9 mouse cellular contexts compared by ENCODE assay signal in the genomic region with DNA sequence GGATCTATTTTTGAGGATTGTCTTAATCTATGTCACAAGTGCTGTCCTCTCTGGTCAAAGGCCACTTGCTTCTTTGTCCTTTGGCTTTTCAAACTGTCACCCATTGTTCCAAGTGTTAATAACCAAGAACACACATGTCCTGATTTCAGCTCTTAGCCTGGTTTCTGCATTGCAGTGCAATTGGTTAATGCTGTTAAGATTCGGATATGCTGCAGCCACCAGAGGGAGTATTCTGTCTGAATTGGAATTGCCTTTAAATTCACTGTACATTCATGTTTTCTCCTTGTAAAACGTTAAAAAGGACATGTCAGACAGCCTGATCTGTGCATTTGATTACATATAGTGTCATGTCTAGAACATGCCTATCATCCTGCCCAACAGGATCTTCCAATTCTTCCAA. TPM values are rescaled to one million over a fixed set of nuclear protein-coding genes. Genes with fewer than 3 reads are reported as not detected.
A peak's percentile ranks its signal among the peaks of the same experiment; 100 is the strongest.
DNase-seq lines count a peak whose midpoint lies in the region; ATAC-seq lines count a peak whose summit lies in the region.
"Had no signal": no experiment of that assay in that cellular context is flagged by ENCODE, and none has a peak within 500 bp of the region (broad histone marks: within the 10 kb centered on the region; RNA-seq: fewer than 3 reads in every experiment).

No protein-coding gene starts in this region.

- no peak overlapping the region for H3K27ac ChIP-seq in hindbrain, embryonic 11.5 days (ENCODE audit: low read depth, low read length)
- no peak overlapping the region for H3K27ac ChIP-seq in hindbrain, embryonic 12.5 days
- H3K27ac ChIP-seq: hindbrain, embryonic 15.5 days had no signal

- no peak overlapping the region for H3K4me3 ChIP-seq in hindbrain, embryonic 11.5 days (ENCODE audit: low read depth, low read length)
- no peak overlapping the region for H3K4me3 ChIP-seq in hindbrain, embryonic 12.5 days
- H3K4me3 ChIP-seq: hindbrain, embryonic 15.5 days had no signal

- no peaks in the 10 kb centered on the region for H3K36me3 ChIP-seq in hindbrain, embryonic 11.5 days (ENCODE audit: control insufficient read depth, insufficient read depth, low read length)
- H3K36me3 ChIP-seq in hindbrain, embryonic 12.5 days = no peaks in the 10 kb centered on the region
- H3K36me3 ChIP-seq: hindbrain, embryonic 15.5 days had no signal

- H3K27me3 ChIP-seq in hindbrain, embryonic 11.5 days (ENCODE audit: control insufficient read depth, insufficient read depth, low read length) = no peaks in the 10 kb centered on the region
- no peaks in the 10 kb centered on the region for H3K27me3 ChIP-seq in hindbrain, embryonic 12.5 days
- H3K27me3 ChIP-seq: hindbrain, embryonic 15.5 days had no signal

- no peak overlapping the region for H3K9ac ChIP-seq in hindbrain, embryonic 11.5 days (ENCODE audit: low read depth, low read length)
- no peak overlapping the region for H3K9ac ChIP-seq in hindbrain, embryonic 12.5 days
- H3K9ac ChIP-seq: hindbrain, embryonic 15.5 days had no signal

- H3K4me2 ChIP-seq in hindbrain, embryonic 11.5 days (replicated peaks; ENCODE audit: low read depth, low read length) = no peak overlapping the region
- H3K4me2 ChIP-seq in hindbrain, embryonic 12.5 days (replicated peaks) = no peak overlapping the region
- H3K4me2 ChIP-seq: hindbrain, embryonic 15.5 days had no signal

- WGBS in hindbrain, embryonic 11.5 days = 29% methylated on average over 2 of the region's 2 CpGs
- 21% methylated on average over 2 of the region's 2 CpGs for WGBS in hindbrain, embryonic 12.5 days

- no peaks in the 10 kb centered on the region for H3K4me1 ChIP-seq in hindbrain, embryonic 11.5 days (replicated peaks; ENCODE audit: control insufficient read depth, insufficient read depth, low read length)
- no peaks in the 10 kb centered on the region for H3K4me1 ChIP-seq in hindbrain, embryonic 12.5 days
- H3K4me1 ChIP-seq: hindbrain, embryonic 15.5 days had no signal

- ATAC-seq in hindbrain, embryonic 11.5 days (ENCODE audit: low FRiP score) = no peak
- ATAC-seq in hindbrain, embryonic 12.5 days (ENCODE audit: low FRiP score) = no peak

- H3K9me3 ChIP-seq in hindbrain, embryonic 11.5 days (ENCODE audit: control insufficient read depth, low read length) = no peaks in the 10 kb centered on the region
- no peaks in the 10 kb centered on the region for H3K9me3 ChIP-seq in hindbrain, embryonic 12.5 days (replicated peaks)
- H3K9me3 ChIP-seq: hindbrain, embryonic 15.5 days had no signal

- peak; percentile 55 for DNase-seq in hindbrain, embryonic 11.5 days (ENCODE audit: low spot score)
- peak; percentile 19 for DNase-seq in ES-CJ7 (ENCODE audit: low read depth, low spot score)
- peak; percentile 66 for DNase-seq in embryo, embryonic 10.5 days (ENCODE audit: low spot score)
- peak; percentile 34 to 36 for DNase-seq in left cerebral cortex, adult 18-20 months (ENCODE audit: low spot score in 2 of 2)
- peak; percentile 12 for DNase-seq in right cerebral cortex, postnatal 25 days
- no peak for DNase-seq in urinary bladder, adult 18-20 months (ENCODE audit: low spot score in 2 of 2)
- no peak for DNase-seq in spleen, postnatal 4 days (ENCODE audit: low spot score in 2 of 2)

RNA-seq across cellular contexts. Expression of gene AW209491, which starts 40.4 kb away (rescaled TPM):
- polyA plus RNA-seq in hindbrain, embryonic 11.5 days (2014; fragmentation: Nextera tagmentation; extraction: Ambion mirVana) = 30.2 and 31.7 TPM in 2 replicates
- 31.9 and 34.2 TPM in 2 replicates for polyA plus RNA-seq in hindbrain, embryonic 12.5 days (2016; fragmentation: Nextera tagmentation; extraction: Ambion mirVana)
- total RNA-seq in left cerebral cortex, adult 18-20 months (2021) = 10 to 100 TPM; 24.7 to 25.3 TPM

RNA-seq across cellular contexts. Expression of gene Psma2, which starts 57.3 kb away (rescaled TPM):
- polyA plus RNA-seq in hindbrain, embryonic 11.5 days (2014; fragmentation: Nextera tagmentation; extraction: Ambion mirVana) = 214 and 235 TPM in 2 replicates
- polyA plus RNA-seq in hindbrain, embryonic 12.5 days (2016; fragmentation: Nextera tagmentation; extraction: Ambion mirVana) = 154 and 170 TPM in 2 replicates
- 10 to 100 TPM; 57.5 to 65.7 TPM for total RNA-seq in left cerebral cortex, adult 18-20 months (2021)

RNA-seq across cellular contexts. Expression of gene Mrpl32, which starts 57.4 kb away (rescaled TPM):
- polyA plus RNA-seq in hindbrain, embryonic 11.5 days (2014; fragmentation: Nextera tagmentation; extraction: Ambion mirVana) = 120 and 133 TPM in 2 replicates
- polyA plus RNA-seq in hindbrain, embryonic 12.5 days (2016; fragmentation: Nextera tagmentation; extraction: Ambion mirVana) = 112 TPM in 2 replicates
- total RNA-seq in left cerebral cortex, adult 18-20 months (2021) = 10 to 100 TPM; 28.7 to 29.3 TPM

Comparison
In these comparisons a context has a peak if more than half of its experiments do, and no peak if none do; other contexts are left out.
1. DNase-seq: peak in hindbrain, embryonic 11.5 days (single experiment), ES-CJ7 (single experiment), embryo, embryonic 10.5 days (single experiment), left cerebral cortex, adult 18-20 months (2 of 2) and right cerebral cortex, postnatal 25 days (single experiment); none in urinary bladder, adult 18-20 months (0 of 2) and spleen, postnatal 4 days (0 of 2).